Mouse (Mus musculus): ENCODE measurements around the gene Ankrd55.

- TF ChIP-seq CTCF (IDR thresholded peaks at IDR 0.05; ENCODE audit: low read depth, low read length), result no peak
- TF ChIP-seq POLR2A (IDR thresholded peaks at IDR 0.05; ENCODE audit: extremely low read depth, insufficient read depth, low read length), result no peak
Measured at GRCm38 (mm10) chr13:112378782-112379305, 90.6 kb downstream of the Ankrd55 start.
